Mouse (Mus musculus) layer of hippocampus, adult 11-12 months (tissue): ENCODE data around the gene Ampd1.

Source experiments
- DNase-seq: peaks from one replicate; pipeline ENCODE4 v3.0.0; 2022; ENCODE audit warnings: low spot score

The Ampd1 gene

GRCm38 (mm10) chr3:103102454-103103390 lies 28.9 kb downstream of the Ampd1 start, which contains the start of gene Dennd2c:
Dennd2c (plus strand) TSS chr3:103102604.
- DNase-seq, result peak; percentile 78

- no peak for DNase-seq
These were observed 33.9 kb downstream of the Ampd1 start for GRCm38 (mm10) chr3:103107565-103108240.

GRCm38 (mm10) chr3:103112216-103112615 lies 38.4 kb downstream of the Ampd1 start:
- DNase-seq, result no peak

GRCm38 (mm10) chr3:103123636-103124035 lies 49.8 kb downstream of the Ampd1 start:
- no peak for DNase-seq

GRCm38 (mm10) chr3:103126138-103126537 lies 52.3 kb downstream of the Ampd1 start:
- DNase-seq, result no peak

- DNase-seq, result no peak
These were observed 53.4 kb downstream of the Ampd1 start for GRCm38 (mm10) chr3:103127177-103127576.

GRCm38 (mm10) chr3:103127721-103128120 lies 53.9 kb downstream of the Ampd1 start:
- DNase-seq, result no peak

GRCm38 (mm10) chr3:103128251-103128650 lies 54.4 kb downstream of the Ampd1 start:
- DNase-seq, result no peak

GRCm38 (mm10) chr3:103129367-103130159 lies 55.7 kb downstream of the Ampd1 start:
- no peak for DNase-seq

GRCm38 (mm10) chr3:103130236-103130751 lies 56.5 kb downstream of the Ampd1 start:
- peak; percentile 23 for DNase-seq

- no peak for DNase-seq
These were observed 59.3 kb downstream of the Ampd1 start for GRCm38 (mm10) chr3:103133098-103133497.

GRCm38 (mm10) chr3:103136414-103137077 lies 62.7 kb downstream of the Ampd1 start:
- no peak for DNase-seq

- no peak for DNase-seq
These were observed 65.2 kb downstream of the Ampd1 start for GRCm38 (mm10) chr3:103139047-103139446.

GRCm38 (mm10) chr3:103140095-103140838 lies 66.5 kb downstream of the Ampd1 start:
- DNase-seq, result peak; percentile 9

GRCm38 (mm10) chr3:103141287-103141686 lies 67.5 kb downstream of the Ampd1 start:
- DNase-seq, result no peak

- no peak for DNase-seq
These were observed 68.6 kb downstream of the Ampd1 start for GRCm38 (mm10) chr3:103142366-103142765.

- DNase-seq, result no peak
These were observed 71.5 kb downstream of the Ampd1 start for GRCm38 (mm10) chr3:103145336-103145735.

GRCm38 (mm10) chr3:103145791-103146190 lies 72.0 kb downstream of the Ampd1 start:
- no peak for DNase-seq

GRCm38 (mm10) chr3:103146330-103147166 lies 72.7 kb downstream of the Ampd1 start:
- DNase-seq, result no peak

GRCm38 (mm10) chr3:103147775-103148174 lies 74.0 kb downstream of the Ampd1 start:
- no peak for DNase-seq
